Mouse (Mus musculus): ENCODE results near the gene Abhd12. TPM values are rescaled to one million over a fixed set of nuclear protein-coding genes. Genes with fewer than 3 reads are reported as not detected.

The Abhd12 gene
- total RNA-seq, 2 experiments from 2014 or later: 24.1 to 24.8 TPM

DNA sequence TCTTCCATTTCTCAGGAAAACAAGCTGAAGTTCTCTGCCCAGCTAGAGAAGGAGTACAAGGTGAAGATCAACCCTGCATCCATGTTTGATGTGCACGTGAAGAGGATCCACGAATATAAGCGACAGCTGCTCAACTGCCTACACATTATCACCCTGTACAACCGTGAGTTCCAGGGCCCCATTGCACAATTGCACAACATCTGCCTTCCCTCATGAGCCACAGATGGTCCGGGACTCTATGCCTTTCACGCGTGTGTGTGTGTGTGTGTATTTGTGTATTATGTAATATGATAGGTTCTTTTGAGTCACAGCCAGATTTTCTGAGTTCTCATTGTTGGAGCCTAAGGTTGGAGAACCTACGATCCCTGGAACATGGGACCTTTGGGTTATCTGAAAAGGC lies 83.8 kb downstream of the Abhd12 start:
- DNase-seq: no peak
- intact Hi-C loops (cut with DNase I): no loop called here

GRCm38 (mm10) chr2:150818742-150819141 lies 85.8 kb downstream of the Abhd12 start:
- no peak for DNase-seq
- intact Hi-C loops (cut with DNase I): no loop called here

DNA sequence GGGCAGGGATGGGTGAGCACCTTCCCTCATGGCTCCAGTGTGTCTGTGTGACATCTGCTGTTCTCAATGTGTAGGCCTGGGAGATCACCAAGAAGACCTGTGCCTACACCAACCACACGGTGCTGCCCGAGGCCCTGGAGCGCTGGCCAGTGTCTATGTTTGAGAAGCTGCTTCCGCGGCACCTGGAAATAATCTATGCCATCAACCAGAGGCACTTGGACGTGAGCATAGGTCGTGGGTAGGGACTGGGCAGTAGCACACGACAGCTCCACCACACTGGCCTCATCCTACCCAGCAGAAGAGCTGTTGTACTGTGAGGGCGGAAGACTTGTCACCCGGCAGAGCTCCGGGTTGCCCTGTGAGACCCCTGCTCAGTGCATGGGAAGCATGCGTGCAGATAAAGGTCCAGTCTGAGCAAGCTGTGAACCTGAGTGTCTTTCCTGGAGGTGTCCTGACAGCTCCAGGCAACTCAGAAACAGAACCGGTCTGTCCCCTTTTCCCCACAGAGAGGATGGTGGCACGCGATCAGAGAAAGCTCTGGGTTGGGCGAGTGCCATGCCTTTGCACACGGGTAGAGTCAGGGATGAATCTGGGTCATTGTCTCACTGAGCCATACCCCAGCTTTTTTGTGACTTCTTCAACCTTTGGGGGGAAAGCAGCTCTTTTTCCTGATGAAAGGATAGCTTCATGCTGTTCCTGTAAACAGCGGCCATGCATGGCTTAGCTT lies 87.7 kb downstream of the Abhd12 start:
- no peak for DNase-seq
- intact Hi-C loops (cut with DNase I): no loop called here

DNA sequence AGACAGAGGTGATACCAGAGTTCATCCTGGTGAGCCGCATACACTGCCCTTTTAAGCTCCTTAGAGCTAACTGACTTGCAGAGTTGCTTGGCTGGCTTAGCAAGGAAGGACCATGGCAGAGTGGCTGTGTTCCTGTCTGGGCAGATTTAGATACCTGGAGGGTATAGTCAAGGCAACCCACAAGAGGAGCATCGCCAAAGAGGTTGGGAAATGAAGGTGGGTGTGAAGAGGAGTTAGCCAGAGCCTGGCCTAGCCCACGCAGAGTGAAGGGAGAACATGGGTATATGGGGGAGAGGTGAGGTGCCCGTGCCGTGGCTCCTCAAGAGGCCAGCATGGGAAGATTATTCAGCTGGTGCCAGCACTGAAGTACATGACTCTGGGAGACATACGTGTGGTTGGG lies 91.7 kb downstream of the Abhd12 start:
- DNase-seq: no peak
- intact Hi-C loops (cut with DNase I): no loop called here

DNA sequence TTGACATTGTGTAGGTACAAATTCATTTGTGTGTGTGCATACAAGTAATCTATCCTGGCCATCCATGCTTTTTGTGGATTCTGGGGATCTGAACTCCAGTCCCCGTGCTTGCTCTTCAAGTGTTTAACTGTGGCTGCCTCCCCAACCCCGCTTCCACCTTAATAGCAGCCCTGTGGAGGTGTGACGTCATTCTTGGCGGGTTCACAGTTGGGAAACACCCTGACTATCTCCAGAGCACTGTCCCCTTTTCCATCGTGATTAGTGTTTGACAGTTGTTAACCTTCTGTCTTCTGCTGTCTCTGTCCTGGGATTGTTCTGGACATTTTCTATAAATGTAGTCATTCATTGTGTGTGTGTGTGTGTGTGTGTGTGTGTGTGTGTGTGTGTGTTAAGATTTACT lies 93.9 kb downstream of the Abhd12 start:
- intact Hi-C loops (cut with DNase I): no loop called here
- no peak for DNase-seq

DNA sequence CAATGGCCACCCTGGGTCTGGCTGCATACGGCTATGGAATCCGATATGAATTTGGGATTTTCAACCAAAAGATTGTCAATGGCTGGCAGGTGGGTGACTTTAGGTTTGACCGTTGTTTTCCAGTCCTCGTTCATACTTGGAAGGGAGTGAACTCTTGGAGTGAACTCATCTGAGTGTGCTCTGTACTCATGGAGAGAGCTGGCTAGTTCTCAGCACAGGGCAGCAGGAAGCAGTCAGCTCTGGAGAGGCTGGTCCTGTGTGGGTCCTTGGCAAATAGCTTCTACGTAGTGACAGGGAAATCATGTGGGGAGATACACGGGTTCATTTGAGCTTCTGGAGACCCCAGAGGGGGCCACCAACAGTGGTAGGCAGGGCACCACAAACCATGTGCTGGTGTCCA lies 95.7 kb downstream of the Abhd12 start:
- no peak for DNase-seq
- intact Hi-C loops (cut with DNase I): no loop called here

DNA sequence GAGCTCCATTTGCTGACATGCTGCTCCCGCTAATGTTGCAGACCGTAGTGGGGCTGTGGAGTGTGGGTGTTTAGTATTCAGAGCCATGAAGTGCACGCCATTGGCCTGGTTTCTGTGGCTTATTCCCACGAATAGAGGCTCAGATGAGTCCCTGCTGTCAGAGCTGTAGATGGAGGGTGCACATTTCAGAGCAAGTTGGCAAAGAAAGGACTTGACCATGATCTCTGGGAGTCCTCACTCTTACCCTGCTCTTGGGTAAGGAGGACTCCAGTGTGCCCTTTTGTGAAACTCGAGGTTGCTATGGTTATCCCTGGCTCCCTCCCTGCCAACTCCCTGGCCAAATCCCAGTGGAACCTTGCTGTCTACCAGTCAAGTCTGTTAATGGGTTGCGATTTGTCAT lies 96.2 kb downstream of the Abhd12 start:
- intact Hi-C loops (cut with DNase I): no loop called here
- no peak for DNase-seq

- DNase-seq: no peak
- intact Hi-C loops (cut with DNase I): loop anchor here (5.0 kb wide), 1 partner anchor 199 kb away; no protein-coding TSS in a partner anchor
These were observed 101.5 kb downstream of the Abhd12 start for GRCm38 (mm10) chr2:150803035-150803434.

DNA sequence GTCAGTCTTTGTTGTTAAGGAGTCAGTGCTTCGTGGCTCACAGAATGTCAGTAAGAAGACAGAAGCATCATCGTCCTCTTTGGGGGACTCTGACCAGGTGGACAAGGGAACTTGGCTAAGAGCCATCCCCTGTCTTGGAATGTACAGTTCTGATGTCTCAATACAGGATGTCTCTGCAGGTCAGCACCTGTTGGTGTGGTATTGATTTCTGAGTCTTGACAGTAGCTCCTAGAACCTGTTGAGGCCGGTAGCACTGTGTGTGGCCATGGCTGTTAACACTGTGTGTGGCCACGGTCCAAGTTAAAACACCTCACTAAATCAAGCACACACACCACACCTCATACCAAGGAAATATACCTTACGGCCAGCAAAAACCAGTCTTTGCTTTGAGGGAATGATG lies 103.9 kb downstream of the Abhd12 start:
- no peak for DNase-seq
- intact Hi-C loops (cut with DNase I): loop anchor here (5.0 kb wide), 1 partner anchor 202 kb away; no protein-coding TSS in a partner anchor

GRCm38 (mm10) chr2:150798084-150798483 lies 106.5 kb downstream of the Abhd12 start:
- DNase-seq: no peak
- intact Hi-C loops (cut with DNase I): no loop called here

GRCm38 (mm10) chr2:150793320-150793719 lies 111.2 kb downstream of the Abhd12 start:
- DNase-seq: no peak
- intact Hi-C loops (cut with DNase I): no loop called here

DNA sequence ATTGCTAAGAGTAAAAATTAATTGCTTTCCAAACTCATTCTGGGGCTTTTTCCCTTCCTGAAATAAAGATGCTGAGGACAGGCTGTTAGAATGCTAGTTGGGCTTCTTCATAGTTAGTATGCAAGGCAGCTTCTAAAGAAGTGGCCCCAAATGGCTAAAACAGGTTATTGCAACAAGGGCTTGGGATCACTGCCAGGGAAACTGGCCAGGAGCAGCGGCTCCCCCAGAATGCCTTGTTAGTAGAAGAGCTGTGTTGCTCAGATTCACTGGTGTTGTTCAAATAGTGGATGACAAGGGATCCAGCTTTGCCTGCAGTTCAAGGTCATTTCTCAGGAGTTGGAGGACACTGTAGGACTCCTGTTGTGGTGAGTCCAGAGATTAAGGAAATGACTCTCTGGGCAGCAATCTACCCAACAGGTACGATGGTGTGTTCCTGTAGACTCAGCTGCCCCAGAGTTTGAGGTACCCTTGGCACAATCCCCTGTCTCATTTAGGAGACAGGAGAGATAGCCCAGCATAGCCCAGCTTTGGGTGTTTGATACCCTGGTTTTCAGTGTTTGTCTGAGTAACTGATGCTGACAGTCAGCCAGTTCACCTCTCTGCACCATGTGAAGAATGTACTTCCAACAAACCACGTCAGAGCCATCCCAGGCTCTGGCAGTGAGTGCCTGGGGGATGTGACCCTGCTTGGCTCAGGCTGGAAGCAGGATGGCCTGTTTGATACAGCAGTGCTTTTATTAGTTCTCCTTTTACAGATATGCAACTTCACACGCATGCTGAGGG lies 115.6 kb downstream of the Abhd12 start:
- peak; percentile 72 to 80 for DNase-seq
- intact Hi-C loops (cut with DNase I): no loop called here

GRCm38 (mm10) chr2:150787234-150787771 lies 117.2 kb downstream of the Abhd12 start:
- intact Hi-C loops (cut with DNase I): no loop called here
- DNase-seq: peak in 1 of 2 experiments; percentile 24

GRCm38 (mm10) chr2:150786251-150787180 lies 118.0 kb downstream of the Abhd12 start, which contains the start of gene Pygb:
Pygb (plus strand) TSS chr2:150786735.
- peak; percentile 73 to 80 for DNase-seq
- intact Hi-C loops (cut with DNase I): no loop called here

DNA sequence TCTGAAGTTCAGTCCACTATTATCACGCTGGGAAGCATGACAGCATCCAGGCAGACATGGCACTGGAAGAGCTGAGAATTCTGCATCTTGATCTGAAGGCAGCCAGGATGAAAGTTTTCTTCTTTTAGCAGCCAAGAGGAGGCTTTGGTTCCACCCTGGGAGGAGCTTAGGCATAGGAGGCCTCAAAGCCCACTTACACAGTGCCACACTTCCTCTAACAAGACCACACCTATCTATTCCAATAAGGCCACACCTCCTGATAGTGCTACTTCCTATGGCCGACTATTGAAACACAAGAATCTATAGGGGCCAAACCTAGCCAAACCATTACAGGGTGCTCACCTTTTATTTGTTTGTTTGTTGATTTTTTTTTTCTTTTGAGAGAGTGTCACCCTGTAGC lies 121.7 kb downstream of the Abhd12 start:
- DNase-seq: no peak
- intact Hi-C loops (cut with DNase I): no loop called here

Other genes starting within 250 kb of the Abhd12 start
- 10 to 100 TPM; 10.7 to 26.5 TPM for gene Acss1, start 236.2 kb downstream of the Abhd12 start, total RNA-seq (2021)
- not detected for gene Vsx1, start 215.4 kb downstream of the Abhd12 start, total RNA-seq (2021)
- 1 to 10 TPM; 7.2 to 8.1 TPM for gene Entpd6, start 155.7 kb downstream of the Abhd12 start, total RNA-seq (2021)
- 1 to 10 TPM; 4.2 to 4.6 TPM for gene Pygb, start 118.0 kb downstream of the Abhd12 start, total RNA-seq (2021)
- gene Gins1, start 659 bp upstream of the Abhd12 start, total RNA-seq (2021): 1 to 10 TPM; 1.3 to 2.8 TPM
- under 1 TPM; 0.26 to 0.47 TPM for gene Ninl, start 134.6 kb upstream of the Abhd12 start, total RNA-seq (2021)
- 1 to 10 TPM; 2.5 to 2.7 TPM for gene Nanp, start 134.7 kb upstream of the Abhd12 start, total RNA-seq (2021)
- gene Gm14151, start 187.6 kb upstream of the Abhd12 start, total RNA-seq (2021): not detected
- not detected for gene Gm14147, start 193.5 kb upstream of the Abhd12 start, total RNA-seq (2021)